Mouse (Mus musculus): ENCODE measurements at regions not wholly inside any gene's neighbourhood (a gene's known extent, or its start where the extent isn't known, plus 50 kb on each side); places are given as distances from the start of the nearest gene placed in this dataset.

GRCm38 (mm10) chr5:27963765-27964164 is 107.4 kb upstream of the Insig1 start:
- no peak for DNase-seq
- intact Hi-C loops (cut with DNase I) = no loop called here

GRCm38 (mm10) chr5:27995186-27995585 is 76.0 kb upstream of the Insig1 start:
- peak; percentile 33 to 47 for DNase-seq
- intact Hi-C loops (cut with DNase I) = loop anchor here (1.0 kb wide), 1 partner anchor 99 kb away; no protein-coding TSS in a partner anchor

GRCm38 (mm10) chr5:27997751-27998150 is 73.4 kb upstream of the Insig1 start:
- intact Hi-C loops (cut with DNase I) = no loop called here
- no peak for DNase-seq

GRCm38 (mm10) chr5:28002922-28003321 is 68.2 kb upstream of the Insig1 start:
- no peak for DNase-seq
- intact Hi-C loops (cut with DNase I) = no loop called here

- DNase-seq = no peak
- intact Hi-C loops (cut with DNase I) = no loop called here
These were observed 67.2 kb upstream of the Insig1 start for GRCm38 (mm10) chr5:28003756-28004486.

- intact Hi-C loops (cut with DNase I) = no loop called here
- no peak for DNase-seq
These were observed 66.7 kb upstream of the Insig1 start for GRCm38 (mm10) chr5:28004487-28004827.

- DNase-seq = no peak
- intact Hi-C loops (cut with DNase I) = no loop called here
These were observed 61.8 kb upstream of the Insig1 start for GRCm38 (mm10) chr5:28009386-28009785.

GRCm38 (mm10) chr5:28009871-28010270 is 61.3 kb upstream of the Insig1 start:
- intact Hi-C loops (cut with DNase I) = no loop called here
- no peak for DNase-seq

GRCm38 (mm10) chr5:28010529-28010928 is 60.6 kb upstream of the Insig1 start:
- intact Hi-C loops (cut with DNase I) = no loop called here
- DNase-seq = no peak

GRCm38 (mm10) chr5:28012496-28012895 is 58.7 kb upstream of the Insig1 start:
- intact Hi-C loops (cut with DNase I) = no loop called here
- DNase-seq = no peak

GRCm38 (mm10) chr5:28013619-28014273 is 57.4 kb upstream of the Insig1 start:
- DNase-seq = no peak
- intact Hi-C loops (cut with DNase I) = no loop called here

- DNase-seq = no peak
- intact Hi-C loops (cut with DNase I) = no loop called here
These were observed 51.3 kb upstream of the Insig1 start for GRCm38 (mm10) chr5:28019864-28020263.

Measured in gastrocnemius, postnatal 36 days (tissue).